Mouse (Mus musculus) heart, postnatal 4 days (tissue): ENCODE measurements around the gene Shisal1. TPM values are rescaled to one million over a fixed set of nuclear protein-coding genes. Genes with fewer than 3 reads are reported as not detected.

ENCODE experiments used
- DNase-seq: peaks from one replicate; pipeline ENCODE4 v3.0.0; 2021
- total RNA-seq, 2 experiments: library from RNA; stranded (reverse); gene quantifications; 2 replicates each; pipeline ENCODE4 v1.2.3; 2021

The Shisal1 gene
- total RNA-seq, 2 experiments from 2014 or later, result 2.3 to 3.2 TPM

GRCm38 (mm10) chr15:84367402-84367801, 79.5 kb downstream of the Shisal1 start:
- no peak for DNase-seq

GRCm38 (mm10) chr15:84366574-84366989, 80.3 kb downstream of the Shisal1 start:
- no peak for DNase-seq

GRCm38 (mm10) chr15:84365675-84366381, 81.1 kb downstream of the Shisal1 start:
- DNase-seq, result peak; percentile 10

GRCm38 (mm10) chr15:84364746-84365145, 82.2 kb downstream of the Shisal1 start:
- no peak for DNase-seq

GRCm38 (mm10) chr15:84355081-84355480, 91.8 kb downstream of the Shisal1 start:
- DNase-seq, result no peak

- DNase-seq, result no peak
These were observed 94.7 kb downstream of the Shisal1 start for GRCm38 (mm10) chr15:84351915-84352844.

GRCm38 (mm10) chr15:84351342-84351741, 95.6 kb downstream of the Shisal1 start:
- no peak for DNase-seq

GRCm38 (mm10) chr15:84349915-84350738, 96.8 kb downstream of the Shisal1 start:
- DNase-seq, result no peak

- no peak for DNase-seq
These were observed 98.1 kb downstream of the Shisal1 start for GRCm38 (mm10) chr15:84348769-84349168.

GRCm38 (mm10) chr15:84340926-84341325, 106.0 kb downstream of the Shisal1 start:
- no peak for DNase-seq

GRCm38 (mm10) chr15:84337599-84337998, 109.3 kb downstream of the Shisal1 start:
- no peak for DNase-seq

- no peak for DNase-seq
These were observed 110.5 kb downstream of the Shisal1 start for GRCm38 (mm10) chr15:84336281-84336817.

GRCm38 (mm10) chr15:84331066-84331612, 115.8 kb downstream of the Shisal1 start:
- no peak for DNase-seq

GRCm38 (mm10) chr15:84329940-84330339, 117.0 kb downstream of the Shisal1 start:
- DNase-seq, result no peak

Other genes with a start within 250 kb of the Shisal1 start
- 100 to 1,000 TPM; 172 to 177 TPM for gene Parvb, start 215.1 kb downstream of the Shisal1 start, total RNA-seq
- gene Parvg, start 123.1 kb downstream of the Shisal1 start, total RNA-seq, result 1 to 10 TPM; 1.6 to 2.4 TPM
- gene Rtl6, start 110.7 kb upstream of the Shisal1 start, total RNA-seq, result 10 to 100 TPM; 10.2 to 10.6 TPM
- 10 to 100 TPM; 11.6 to 12.3 TPM for gene Prr5, start 222.5 kb upstream of the Shisal1 start, total RNA-seq